Mouse (Mus musculus) forebrain, embryonic 10.5 days (tissue): Measurements from ENCODE around the gene Sstr3. TPM values are rescaled to one million over a fixed set of nuclear protein-coding genes. Genes with fewer than 3 reads are reported as not detected.

ENCODE experiments used
- DNase-seq: peaks from one replicate; pipeline ENCODE4 v3.0.0-alpha.2; 2017; ENCODE audit warnings: low spot score; ENCODE audit errors: extremely low spot score
- H3K27ac ChIP-seq: fragments of 300-500 bp; sonication (generic); 2 replicates; pipeline ENCODE4 v1.5.1; 2016; ENCODE audit warnings: mild to moderate bottlenecking
- H3K27me3 ChIP-seq: fragments of 300-500 bp; sonication (generic); 2 replicates; pipeline ENCODE4 v1.6.1; 2016; ENCODE audit warnings: mild to moderate bottlenecking; ENCODE audit not compliant: poor library complexity, severe bottlenecking
- H3K36me3 ChIP-seq: fragments of 300-500 bp; sonication (generic); replicated peaks from 2 replicates; pipeline ENCODE4 v1.6.1; 2016; ENCODE audit warnings: mild to moderate bottlenecking, moderate library complexity
- H3K4me1 ChIP-seq: fragments of 300-500 bp; sonication (generic); 2 replicates; pipeline ENCODE4 v1.6.1; 2016
- H3K4me3 ChIP-seq: fragments of 300-500 bp; sonication (generic); 2 replicates; pipeline ENCODE4 v1.5.1; 2016; ENCODE audit warnings: mild to moderate bottlenecking, moderate library complexity
- H3K9me3 ChIP-seq: fragments of 300-500 bp; sonication (generic); 2 replicates; pipeline ENCODE4 v1.6.1; 2016; ENCODE audit warnings: mild to moderate bottlenecking, moderate library complexity
- WGBS: fragments of 180-500 bp; shearing (Covaris S2); methylation state at CpG from one replicate; pipeline ENCODE4 v1.1.7; 2016; 5-methylcytosine and 5-hydroxymethylcytosine counted together
- polyA plus RNA-seq: library from polyadenylated mRNA; unstranded; fragments of >200 nt; fragmentation: Nextera tagmentation; extraction: Ambion mirVana; gene quantifications from 2 replicates; pipeline ENCODE4 v1.2.1, GENCODE M21; 2016

The Sstr3 gene
- polyA plus RNA-seq, 1 experiment from 2014 or later: 0.09 TPM

GRCm38 (mm10) chr15:78576284-78576810 lies 31.9 kb upstream of the Sstr3 start:
- Histone ChIP-seq H3K36me3 (no peaks in the 10 kb centered on the region), H3K27ac (no peak overlapping the region), H3K9me3 (no peaks in the 10 kb centered on the region), H3K27me3 (no peaks in the 10 kb centered on the region), H3K4me3 (no peak overlapping the region), H3K4me1 (peaks cover 27% of the 10 kb centered on the region)
- DNase-seq: no peak
- WGBS: 52% methylated on average over 4 of the region's 4 CpGs

GRCm38 (mm10) chr15:78572658-78573397 lies 28.3 kb upstream of the Sstr3 start, which contains the start of gene Rac2:
Gene Rac2, minus strand, starts transcription at chr15:78572783.
- Histone ChIP-seq H3K36me3 (no peaks in the 10 kb centered on the region), H3K4me3 (no peak within 1 kb of the TSS), H3K27me3 (no peaks in the 10 kb centered on the region), H3K4me1 (peaks cover 5% of the 10 kb centered on the region; the same call in 1 of the 2 replicates), H3K27ac (0 out of 2 replicates have a peak within 1 kb of the TSS, but pooled peaks have one; percentile 25), H3K9me3 (no peaks in the 10 kb centered on the region)
- no peak for DNase-seq
- WGBS: 82% methylated on average over 8 of the region's 8 CpGs

- DNase-seq: no peak
Observed at GRCm38 (mm10) chr15:78572270-78572600, 27.8 kb upstream of the Sstr3 start.

GRCm38 (mm10) chr15:78571554-78572269 lies 27.2 kb upstream of the Sstr3 start:
- Histone ChIP-seq H3K27ac (0 out of 2 replicates have a peak overlapping the region, but pooled peaks have one; percentile 25), H3K9me3 (no peaks in the 10 kb centered on the region), H3K4me3 (no peak overlapping the region), H3K36me3 (no peaks in the 10 kb centered on the region), H3K4me1 (peaks cover 6% of the 10 kb centered on the region; the same call in 1 of the 2 replicates), H3K27me3 (no peaks in the 10 kb centered on the region)
- 74% methylated on average over 16 of the region's 16 CpGs for WGBS
- DNase-seq: no peak

More at GRCm38 (mm10) chr15:78572270-78572600, 27.8 kb upstream of the Sstr3 start:
- Histone ChIP-seq H3K36me3 (no peaks in the 10 kb centered on the region), H3K27ac (0 out of 2 replicates have a peak overlapping the region, but pooled peaks have one; percentile 25), H3K4me1 (peaks cover 6% of the 10 kb centered on the region; the same call in 1 of the 2 replicates), H3K4me3 (no peak overlapping the region), H3K27me3 (no peaks in the 10 kb centered on the region), H3K9me3 (no peaks in the 10 kb centered on the region)
- 95% methylated on average over 5 of the region's 5 CpGs for WGBS

DNA sequence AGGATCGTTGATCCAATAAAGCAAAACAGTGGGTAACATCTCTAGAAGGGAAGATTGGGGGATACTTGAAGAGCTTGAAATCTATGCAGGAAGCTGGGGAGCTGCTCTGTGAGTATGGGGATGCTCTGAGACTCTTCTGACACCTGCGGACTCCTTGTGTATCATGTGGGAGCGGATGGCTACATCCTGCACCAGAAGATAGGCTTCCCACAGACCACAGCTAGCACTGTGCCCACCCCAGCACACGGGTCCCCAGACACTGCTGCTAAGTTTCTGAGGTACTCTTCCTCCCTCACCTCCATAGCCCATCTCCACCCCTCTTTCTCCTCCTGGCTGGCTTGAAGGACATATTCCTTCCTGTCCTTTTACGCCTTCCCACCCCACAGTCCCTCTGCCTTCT lies 25.7 kb upstream of the Sstr3 start:
- Histone ChIP-seq H3K4me3 (no peak overlapping the region), H3K27me3 (no peaks in the 10 kb centered on the region), H3K27ac (no peak overlapping the region), H3K4me1 (peaks cover 10% of the 10 kb centered on the region; the same call in 1 of the 2 replicates), H3K36me3 (no peaks in the 10 kb centered on the region), H3K9me3 (no peaks in the 10 kb centered on the region)
- 93% methylated on average over 5 of the region's 5 CpGs for WGBS
- DNase-seq: no peak

GRCm38 (mm10) chr15:78567608-78568120 lies 23.2 kb upstream of the Sstr3 start:
- WGBS: 80% methylated on average over 9 of the region's 9 CpGs
- H3K9me3 ChIP-seq: no peaks in the 10 kb centered on the region
- no peaks in the 10 kb centered on the region for H3K36me3 ChIP-seq
- H3K27ac ChIP-seq: no peak overlapping the region
- H3K4me3 ChIP-seq: no peak overlapping the region
- H3K27me3 ChIP-seq: no peaks in the 10 kb centered on the region
- peaks cover 17% of the 10 kb centered on the region; the same call in 1 of the 2 replicates for H3K4me1 ChIP-seq
- DNase-seq: no peak

DNA sequence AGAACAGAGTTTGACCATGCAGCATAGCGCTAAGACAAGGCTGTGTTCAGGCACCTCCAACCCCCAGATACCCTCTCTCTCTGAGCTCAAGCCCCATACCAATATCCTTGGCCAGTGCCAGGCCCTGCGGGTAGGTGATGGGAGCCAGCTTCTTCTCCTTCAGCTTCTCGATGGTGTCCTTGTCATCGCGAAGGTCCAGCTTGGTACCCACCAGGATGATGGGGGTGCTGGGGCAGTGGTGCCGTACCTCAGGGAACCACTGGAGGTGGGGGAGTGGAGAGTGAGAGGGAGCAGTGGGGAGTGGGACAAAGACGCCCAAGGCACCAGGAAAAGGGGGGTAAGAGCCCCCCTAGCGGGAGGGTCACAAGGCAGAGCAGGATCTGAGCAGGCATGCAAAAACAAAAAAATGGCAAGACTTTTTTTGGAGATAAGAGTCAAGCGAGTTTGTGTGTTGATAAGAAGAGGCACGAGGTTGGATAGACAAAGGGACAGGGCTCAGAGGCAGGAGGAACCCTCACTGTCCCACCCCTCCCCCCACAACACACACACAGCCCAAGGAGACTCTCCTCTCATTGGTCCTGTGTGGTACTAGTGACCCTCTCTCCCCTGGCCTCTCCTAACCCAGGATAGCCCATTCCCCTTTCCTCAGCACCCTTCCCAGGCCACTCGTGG lies 20.4 kb upstream of the Sstr3 start:
- peak overlapping the region; percentile 12 for H3K27ac ChIP-seq
- no peaks in the 10 kb centered on the region for H3K27me3 ChIP-seq
- peaks cover 14% of the 10 kb centered on the region; the same call in 1 of the 2 replicates for H3K4me1 ChIP-seq
- no peak overlapping the region for H3K4me3 ChIP-seq
- H3K36me3 ChIP-seq: no peaks in the 10 kb centered on the region
- H3K9me3 ChIP-seq: no peaks in the 10 kb centered on the region
- no peak for DNase-seq
- 70% methylated on average over 11 of the region's 11 CpGs for WGBS

GRCm38 (mm10) chr15:78563937-78564336 lies 19.5 kb upstream of the Sstr3 start:
- Histone ChIP-seq H3K4me1 (peaks cover 20% of the 10 kb centered on the region), H3K9me3 (no peaks in the 10 kb centered on the region), H3K27me3 (no peaks in the 10 kb centered on the region), H3K27ac (no peak overlapping the region), H3K36me3 (no peaks in the 10 kb centered on the region), H3K4me3 (no peak overlapping the region)
- WGBS: 89% methylated on average over 5 of the region's 5 CpGs
- DNase-seq: no peak

- 94% methylated on average over 3 of the region's 3 CpGs for WGBS
- peaks cover 26% of the 10 kb centered on the region for H3K4me1 ChIP-seq
- H3K9me3 ChIP-seq: no peaks in the 10 kb centered on the region
- no peak for DNase-seq
- H3K27me3 ChIP-seq: no peaks in the 10 kb centered on the region
- H3K4me3 ChIP-seq: no peak overlapping the region
- no peaks in the 10 kb centered on the region for H3K36me3 ChIP-seq
- H3K27ac ChIP-seq: no peak overlapping the region
Observed at GRCm38 (mm10) chr15:78563344-78563743, 18.9 kb upstream of the Sstr3 start.

DNA sequence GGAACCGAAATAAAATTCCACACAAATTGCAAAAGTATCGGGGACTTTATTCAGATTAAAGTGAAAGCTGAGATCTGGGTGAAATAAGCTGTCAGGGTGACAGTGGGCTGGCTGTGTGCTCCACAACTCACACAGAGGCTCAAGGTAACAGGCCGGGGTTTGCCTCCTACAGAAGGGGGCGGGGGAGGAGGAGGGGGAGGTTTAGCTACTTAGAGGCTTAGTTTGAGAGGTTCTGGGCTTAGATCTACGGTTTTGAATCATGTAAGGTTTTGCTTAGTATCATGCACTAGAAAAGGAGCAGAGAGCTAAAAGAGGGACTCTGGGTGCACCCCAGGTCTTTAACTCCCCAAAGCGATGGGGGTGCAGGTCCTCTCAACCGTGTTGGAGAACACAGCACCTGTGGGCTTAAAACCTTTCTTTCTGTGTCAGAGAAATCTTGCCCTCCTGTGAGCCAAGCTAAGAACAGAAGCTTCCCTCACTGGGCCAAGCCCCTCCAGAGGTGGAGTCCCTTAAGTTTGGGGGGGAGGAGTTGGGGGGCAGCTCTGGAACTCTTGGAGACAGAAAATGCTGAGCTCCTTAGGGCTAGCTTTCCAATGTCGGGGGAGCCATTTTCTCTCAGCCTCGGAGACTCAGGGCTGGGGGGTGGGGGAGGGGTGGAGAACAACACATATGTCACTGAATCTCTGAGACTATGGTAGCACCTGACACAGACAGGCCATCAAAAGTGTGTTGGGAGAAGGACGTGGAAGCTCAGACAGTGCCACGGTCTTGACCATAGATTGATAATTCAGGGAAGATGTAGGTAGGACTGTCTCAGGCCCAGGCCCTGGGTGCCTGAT lies 14.9 kb upstream of the Sstr3 start:
- Histone ChIP-seq H3K9me3 (no peaks in the 10 kb centered on the region), H3K4me3 (no peak overlapping the region), H3K36me3 (no peaks in the 10 kb centered on the region), H3K4me1 (peaks cover 18% of the 10 kb centered on the region), H3K27ac (no peak overlapping the region), H3K27me3 (no peaks in the 10 kb centered on the region)
- DNase-seq: no peak
- 59% methylated on average over 11 of the region's 11 CpGs for WGBS

DNA sequence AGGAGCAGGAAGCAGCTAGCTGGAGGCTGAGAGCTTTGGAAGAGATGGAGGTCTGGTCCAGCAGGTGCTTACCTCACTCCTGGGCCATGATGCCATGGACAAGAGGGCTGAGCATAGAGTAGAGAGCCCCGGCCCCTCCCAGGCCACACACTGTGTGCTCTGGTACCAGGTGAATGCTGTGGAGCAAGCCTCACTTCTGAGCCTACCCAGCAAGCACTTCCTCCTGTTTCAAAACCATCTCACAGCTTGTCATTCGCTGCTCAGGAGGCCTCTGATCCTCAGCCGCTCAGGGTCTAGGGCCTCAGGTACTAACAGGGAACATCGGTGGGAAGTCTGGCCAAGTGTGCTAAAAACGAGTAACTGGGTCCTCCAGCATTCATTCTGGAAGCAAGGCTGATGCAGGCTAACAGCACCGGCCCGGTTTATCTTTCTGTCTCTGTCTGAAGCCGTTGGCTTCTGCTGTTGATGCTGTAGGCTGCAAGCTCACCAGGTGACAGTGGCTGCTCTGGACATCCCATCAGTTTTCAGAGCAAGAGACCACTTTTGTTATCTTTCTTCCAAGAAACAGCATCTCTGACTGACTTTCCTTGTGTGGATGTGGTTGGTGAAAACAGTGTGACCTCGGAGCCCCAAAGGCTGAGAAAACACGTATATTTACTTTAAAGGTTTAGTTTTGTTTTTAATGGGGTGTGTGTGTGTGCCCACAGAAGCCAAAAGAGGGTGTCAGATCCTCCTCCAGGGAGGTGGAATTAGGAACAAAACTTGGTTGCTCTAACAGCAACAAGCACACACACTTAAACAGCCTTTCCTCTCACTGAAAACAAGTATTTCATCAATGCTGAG lies 13.4 kb upstream of the Sstr3 start:
- H3K9me3 ChIP-seq: peaks cover 6% of the 10 kb centered on the region; the same call in 1 of the 2 replicates
- H3K4me1 ChIP-seq: peaks cover 18% of the 10 kb centered on the region
- no peaks in the 10 kb centered on the region for H3K36me3 ChIP-seq
- no peak overlapping the region for H3K4me3 ChIP-seq
- H3K27ac ChIP-seq: 0 out of 2 replicates have a peak overlapping the region, but pooled peaks have one; percentile 15
- no peaks in the 10 kb centered on the region for H3K27me3 ChIP-seq
- DNase-seq: no peak
- 70% methylated on average over 10 of the region's 10 CpGs for WGBS
